Mouse (Mus musculus) ES-E14 (cell line): ENCODE data around the gene Atp5mpl.

Source experiments
- CHD2 ChIP-seq: IDR thresholded peaks from 2 replicates; pipeline ENCODE4 v1.6.1; 2014; ENCODE audit warnings: mild to moderate bottlenecking, low read depth, low read length, inconsistent platforms
- HCFC1 ChIP-seq: IDR thresholded peaks from 2 replicates; pipeline ENCODE4 v1.6.1; 2012; ENCODE audit warnings: low read length, inconsistent platforms, borderline replicate concordance; ENCODE audit not compliant: insufficient read depth
- ZC3H11A ChIP-seq: IDR thresholded peaks from 2 replicates; pipeline ENCODE4 v1.6.1; 2012; ENCODE audit warnings: low read depth, mild to moderate bottlenecking, inconsistent platforms, low read length, borderline replicate concordance
- ZNF384 ChIP-seq: IDR thresholded peaks from 2 replicates; pipeline ENCODE4 v1.6.1; 2012; ENCODE audit warnings: low read depth, low read length, inconsistent platforms

DNA sequence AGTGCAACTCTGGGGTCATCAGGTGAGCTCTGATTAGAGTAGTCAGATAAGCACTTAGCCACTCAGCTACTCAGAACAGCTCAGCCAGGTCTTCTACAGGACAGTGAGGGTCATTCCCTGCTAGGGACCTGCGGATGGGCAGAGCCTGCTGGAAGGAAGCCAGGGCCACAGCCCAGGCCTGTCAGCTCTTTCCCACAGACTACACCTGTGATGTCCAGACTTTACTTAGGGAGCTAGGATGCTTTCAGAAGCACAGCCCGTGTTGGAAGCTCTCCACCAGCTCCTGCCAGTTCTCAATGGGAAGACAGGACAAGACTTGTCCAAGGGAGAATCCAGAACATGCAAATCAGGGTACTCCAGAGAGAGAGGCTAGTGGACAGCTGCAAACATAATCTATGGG is 32.8 kb downstream of the Atp5mpl start:
- TF ChIP-seq ZNF384, result no peak
- no peak for TF ChIP-seq HCFC1
- TF ChIP-seq ZC3H11A, result no peak
- no peak for TF ChIP-seq CHD2
